Mouse (Mus musculus) liver, adult (tissue): ENCODE measurements at regions not wholly inside any gene's neighbourhood (a gene's known extent, or its start where the extent isn't known, plus 50 kb on each side); places are given as distances from the start of the nearest gene placed in this dataset.

Experiments used
- GATA4 ChIP-seq: IDR thresholded peaks from 2 replicates; pipeline ENCODE4 v1.6.1; 2014; ENCODE audit warnings: mild to moderate bottlenecking, low read length; ENCODE audit not compliant: insufficient replicate concordance

GRCm38 (mm10) chr12:15410419-15410818 is 406.3 kb downstream of the Trib2 start:
- TF ChIP-seq GATA4 = no peak

GRCm38 (mm10) chr12:15392641-15393040 is 424.1 kb downstream of the Trib2 start:
- no peak for TF ChIP-seq GATA4

DNA sequence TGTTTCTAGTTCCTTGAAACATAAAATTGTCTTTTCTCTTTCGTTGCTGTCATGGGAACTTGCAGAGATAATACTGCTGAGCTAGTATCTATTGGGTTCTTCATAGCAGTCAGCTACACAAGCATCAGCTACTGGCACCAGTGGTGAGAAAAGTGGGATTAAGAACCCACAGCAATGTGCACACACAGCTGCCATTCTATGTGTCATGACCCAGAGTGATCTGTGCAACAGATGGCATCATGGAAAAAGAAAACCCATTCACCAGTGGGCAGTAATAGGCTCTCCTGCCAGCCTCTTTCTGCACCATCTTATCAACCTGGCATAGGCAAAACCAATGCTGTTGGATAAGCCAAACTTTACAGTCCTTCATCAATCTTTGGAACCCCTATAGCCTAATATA is 428.1 kb downstream of the Trib2 start:
- no peak for TF ChIP-seq GATA4

DNA sequence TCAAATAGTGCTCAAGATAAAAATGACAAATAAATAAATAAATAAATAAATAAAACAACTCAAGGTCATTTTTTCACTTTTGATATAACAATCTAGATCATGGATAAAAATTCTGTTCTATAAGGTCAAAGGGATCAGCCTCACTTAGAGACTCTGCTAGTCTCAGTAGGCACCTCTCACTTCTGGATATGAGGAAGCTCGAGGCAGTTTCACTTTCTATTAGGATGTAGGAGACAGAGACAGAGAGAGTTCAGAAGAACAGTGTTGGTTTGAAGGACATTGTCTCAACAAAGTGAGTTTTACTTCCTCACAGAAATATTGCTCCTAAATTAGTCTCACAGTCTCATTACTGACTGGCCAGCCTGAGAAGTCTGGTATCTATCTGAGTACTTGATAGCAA is 458.9 kb downstream of the Trib2 start:
- TF ChIP-seq GATA4 = no peak

DNA sequence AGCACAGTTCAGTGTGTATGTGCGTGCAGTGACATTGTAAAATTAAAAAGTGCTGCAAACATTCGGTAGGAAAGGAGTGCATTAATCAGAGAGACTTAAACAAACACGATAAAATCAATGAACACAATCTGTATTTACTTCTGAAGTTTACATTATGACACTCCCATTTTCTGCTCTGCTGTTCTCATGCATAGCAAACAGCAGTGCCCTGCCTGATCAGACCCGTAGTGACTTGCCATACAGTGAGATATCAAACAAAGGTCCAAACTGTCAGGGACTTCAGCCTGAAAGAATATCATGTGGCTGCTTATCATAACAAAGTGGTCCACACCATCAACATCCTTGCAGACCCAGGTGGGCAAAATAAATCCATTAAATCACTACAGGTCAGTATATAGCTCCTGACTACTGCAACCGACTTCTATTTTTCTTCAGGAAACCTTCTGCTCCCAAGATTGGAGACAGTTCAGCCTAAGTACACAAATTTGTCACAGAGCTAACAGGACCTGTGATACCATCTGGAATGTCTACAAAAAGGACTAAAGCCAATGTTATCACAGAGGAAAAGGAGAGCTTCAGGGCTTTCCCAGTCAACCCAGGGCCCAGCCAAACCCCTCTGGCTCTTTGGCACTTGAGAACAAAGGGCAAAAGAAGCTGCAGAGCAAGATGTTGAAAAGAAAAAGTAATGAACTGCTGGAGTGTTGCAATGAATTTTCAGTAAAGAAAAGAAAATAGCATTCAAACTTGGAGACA is 495.8 kb downstream of the Trib2 start:
- TF ChIP-seq GATA4 = no peak

DNA sequence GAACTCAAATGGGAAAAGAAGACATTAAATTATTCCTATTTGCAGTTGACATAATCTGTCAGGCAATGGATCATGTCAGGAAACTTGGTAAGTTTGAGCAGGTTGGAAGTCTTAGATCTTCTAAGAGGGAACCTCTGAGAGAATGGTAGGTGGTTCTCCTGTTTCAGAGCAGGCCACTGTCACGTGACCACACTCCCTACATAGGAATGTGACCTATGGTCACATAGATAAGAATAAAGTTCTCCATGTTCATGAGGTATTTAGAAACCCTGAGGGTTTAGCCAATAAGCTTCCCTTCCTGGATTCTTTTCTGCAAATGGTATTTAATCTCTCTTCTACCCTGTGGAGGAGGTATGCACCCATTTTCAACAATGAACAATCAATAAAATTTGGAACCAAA is 497.1 kb downstream of the Trib2 start:
- TF ChIP-seq GATA4 = no peak

DNA sequence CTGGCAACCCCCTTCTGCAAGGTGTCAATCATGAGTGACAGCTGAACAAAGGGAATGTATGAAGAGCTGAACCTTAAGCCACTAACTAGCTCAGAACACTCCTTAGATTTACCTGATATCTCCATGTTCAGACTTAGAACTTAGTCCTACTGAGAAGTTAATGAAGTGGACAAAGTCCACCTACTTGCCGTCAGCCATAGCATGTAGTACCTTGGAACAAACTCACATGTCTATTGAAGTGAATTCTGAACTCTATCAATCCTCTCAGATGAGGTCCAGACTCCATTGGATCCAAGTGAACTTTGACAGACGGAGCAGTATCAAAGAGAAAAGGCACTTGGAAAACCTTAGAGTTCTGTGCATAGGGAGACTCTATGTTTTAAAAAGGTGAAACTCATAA is 521.8 kb downstream of the Trib2 start:
- no peak for TF ChIP-seq GATA4

DNA sequence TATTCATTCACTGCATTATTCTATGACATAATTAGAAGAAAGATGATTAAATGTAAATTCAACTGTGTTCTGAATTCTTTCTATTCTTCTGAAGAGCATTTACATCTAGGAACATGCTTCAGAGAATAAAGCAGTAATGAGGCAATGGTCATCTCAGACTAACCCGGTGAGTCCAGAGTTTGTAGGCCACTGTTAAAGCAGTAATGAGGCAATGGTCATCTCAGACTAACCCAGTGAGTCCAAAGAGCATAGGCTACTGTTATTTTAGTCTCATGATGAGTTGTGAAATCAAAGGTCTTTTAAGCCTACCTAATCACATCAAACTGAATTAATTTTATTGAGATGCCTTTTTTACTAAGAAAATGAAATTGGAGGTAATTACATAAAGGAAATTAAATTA is 554.6 kb downstream of the Trib2 start:
- TF ChIP-seq GATA4 = no peak

GRCm38 (mm10) chr12:15261604-15262003 is 555.1 kb downstream of the Trib2 start:
- TF ChIP-seq GATA4 = no peak

- TF ChIP-seq GATA4 = no peak
Observed at GRCm38 (mm10) chr12:15260907-15261415, 555.8 kb downstream of the Trib2 start.

GRCm38 (mm10) chr12:15244966-15245365 is 571.8 kb downstream of the Trib2 start:
- no peak for TF ChIP-seq GATA4

DNA sequence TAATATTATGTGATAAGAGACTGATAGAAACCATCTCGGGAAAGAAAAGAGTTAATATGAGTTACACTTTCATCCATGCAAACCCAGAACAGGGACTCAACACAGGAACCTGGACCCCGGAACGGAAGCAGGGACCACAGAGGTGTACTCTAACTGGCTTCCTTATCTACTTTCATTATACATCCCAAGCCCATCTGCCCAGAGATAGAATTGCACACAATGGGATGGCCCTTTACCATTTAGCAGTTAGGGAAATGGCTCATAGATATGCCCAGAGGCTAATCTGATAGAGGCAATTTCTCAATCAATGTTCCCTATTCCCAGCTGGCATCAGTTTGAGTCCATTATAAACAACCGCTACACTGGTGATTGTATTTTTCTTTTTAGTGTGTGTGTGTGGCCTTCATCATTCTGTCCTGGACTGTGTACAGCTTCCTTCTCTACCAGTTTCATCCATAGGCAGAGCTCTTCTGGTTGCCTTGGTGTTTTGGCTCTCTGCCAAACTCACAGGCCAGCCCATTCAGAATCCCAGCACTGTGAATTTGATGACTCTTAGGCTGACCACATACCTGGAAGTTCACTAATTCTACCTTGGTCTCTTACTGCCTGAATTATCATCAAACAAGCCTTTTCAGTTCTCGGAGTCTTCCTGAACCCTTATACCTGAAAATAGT is 594.1 kb downstream of the Trib2 start:
- no peak for TF ChIP-seq GATA4

DNA sequence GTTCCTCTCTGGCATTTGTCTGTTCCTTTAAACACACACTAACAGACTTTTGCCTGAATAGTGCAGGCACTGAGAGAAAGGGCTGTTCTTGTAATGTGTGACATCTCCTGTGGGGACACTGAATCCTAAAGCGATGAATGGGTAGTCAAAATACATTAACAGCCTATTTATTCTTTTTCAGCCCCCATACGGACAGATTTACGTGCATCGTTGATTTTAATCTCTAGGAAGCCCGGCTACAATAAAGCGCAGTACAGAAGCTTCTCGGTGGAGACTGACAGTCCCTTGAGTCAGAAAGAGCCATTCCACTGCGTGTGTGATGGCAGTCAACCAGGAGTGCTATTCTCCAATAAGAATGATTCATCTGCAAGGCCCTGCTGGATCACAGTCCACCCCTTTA is 598.2 kb downstream of the Trib2 start:
- no peak for TF ChIP-seq GATA4

GRCm38 (mm10) chr12:15216180-15216579 is 600.5 kb downstream of the Trib2 start:
- TF ChIP-seq GATA4 = no peak

DNA sequence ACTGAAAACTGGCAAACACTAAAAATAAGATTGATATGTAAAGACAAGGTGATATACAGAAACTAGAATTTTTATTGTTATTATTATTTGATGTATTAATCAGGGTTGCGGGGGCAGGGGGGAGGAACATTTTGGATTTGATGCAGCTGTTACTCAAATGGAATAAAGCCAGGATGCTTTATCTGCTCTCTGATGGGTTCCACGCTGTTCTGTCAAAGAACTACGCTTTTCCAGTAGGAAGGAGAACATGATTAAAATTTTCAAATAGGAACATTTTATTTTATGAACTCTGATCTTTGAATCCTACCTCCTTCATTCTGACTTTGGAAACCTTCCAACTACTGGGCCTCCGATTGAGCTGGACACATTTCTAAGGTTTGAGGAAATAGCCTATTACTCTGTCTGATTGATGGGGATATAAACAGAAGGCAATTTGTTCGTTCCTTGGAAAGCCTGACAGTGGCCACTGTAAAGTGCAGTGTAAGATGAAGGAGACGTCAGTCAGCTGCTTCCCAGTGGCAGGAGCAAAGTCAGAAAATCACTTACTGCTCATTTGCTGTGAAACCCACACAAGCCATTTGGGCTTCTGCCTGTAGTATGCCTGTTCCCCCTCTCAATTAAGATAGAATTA is 642.2 kb downstream of the Trib2 start:
- TF ChIP-seq GATA4 = no peak

GRCm38 (mm10) chr12:15162605-15163004 is 654.1 kb downstream of the Trib2 start:
- no peak for TF ChIP-seq GATA4

DNA sequence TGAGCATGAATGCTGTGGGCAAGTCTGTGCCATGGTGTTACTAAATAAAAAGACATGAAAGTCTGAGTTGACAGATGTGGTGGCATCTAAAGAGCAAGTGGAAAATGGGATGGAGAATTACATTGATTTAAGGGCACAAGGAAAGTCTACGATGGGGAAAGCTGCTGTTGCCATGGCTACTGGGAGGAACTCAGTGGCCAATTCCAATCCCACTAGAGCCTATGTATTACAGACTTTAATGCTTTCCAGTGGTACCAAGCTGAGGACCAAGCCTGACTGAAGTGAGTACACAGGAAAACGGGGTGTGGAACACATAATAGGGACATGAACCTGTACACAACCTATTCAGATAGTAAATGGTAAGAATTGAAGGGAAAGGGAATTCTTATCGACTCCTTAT is 654.9 kb downstream of the Trib2 start:
- TF ChIP-seq GATA4 = no peak

GRCm38 (mm10) chr12:15160478-15160998 is 656.2 kb downstream of the Trib2 start:
- no peak for TF ChIP-seq GATA4
